Mouse (Mus musculus) left cerebral cortex, postnatal 36 days (tissue): ENCODE results near the gene Slc25a36. TPM values are rescaled to one million over a fixed set of nuclear protein-coding genes. Genes with fewer than 3 reads are reported as not detected.

Experiments used
- DNase-seq, 2 experiments: peaks; one replicate each; pipeline ENCODE4 v3.0.0; 2021 to 2022; ENCODE audit warnings: low spot score in 2 of 2, mixed read lengths in 1 of 2
- intact Hi-C: fragments of 180-260 bp; cut with DNase I; formaldehyde crosslinking; loops from one replicate; pipeline ENCODE4 v1.15.1; 2025
- total RNA-seq, 2 experiments: library from RNA; stranded (reverse); gene quantifications; 2 replicates each; pipeline ENCODE4 v1.2.3; 2021

Gene Slc25a36
- total RNA-seq, 2 experiments from 2014 or later: 59.0 to 86.8 TPM

DNA sequence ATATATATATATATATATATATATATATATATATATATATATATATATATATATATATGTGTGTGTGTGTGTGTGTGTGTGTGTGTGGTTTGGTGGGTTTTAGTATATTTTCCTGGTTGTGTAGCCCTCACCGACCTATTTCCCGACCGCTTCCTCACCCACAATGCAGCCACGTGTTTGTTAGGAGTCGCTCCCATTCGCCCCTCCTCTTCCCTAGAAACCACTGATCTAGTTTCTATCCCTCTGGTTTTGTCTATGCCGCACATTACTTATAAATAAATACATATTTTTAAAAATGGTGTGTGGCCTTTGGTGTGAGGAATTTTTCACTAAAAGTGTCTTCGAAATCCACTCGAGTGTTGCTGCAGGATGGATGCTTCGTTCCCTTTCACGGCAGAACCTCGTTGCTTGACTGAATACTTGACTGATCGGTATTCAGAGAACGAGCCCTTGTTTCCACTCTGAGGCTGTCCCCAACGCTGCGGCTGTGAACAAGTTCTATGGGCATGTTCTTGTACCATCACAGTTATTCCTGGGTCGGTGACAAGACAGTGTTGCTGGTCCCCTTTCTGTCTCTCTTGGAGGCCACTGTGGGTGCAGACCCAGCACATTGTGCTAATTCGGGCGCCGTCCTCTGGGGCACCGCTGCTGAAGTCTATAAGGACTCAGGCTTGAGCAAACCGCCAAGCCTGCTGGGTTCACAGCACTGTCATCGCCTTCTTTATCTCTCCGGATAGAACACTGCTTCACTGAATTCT is 2.0 kb upstream of the Slc25a36 start:
- intact Hi-C loops: no loop called here
- no peak for DNase-seq

GRCm38 (mm10) chr9:97112238-97112637 is 1.3 kb upstream of the Slc25a36 start:
- intact Hi-C loops: no loop called here
- no peak for DNase-seq

DNA sequence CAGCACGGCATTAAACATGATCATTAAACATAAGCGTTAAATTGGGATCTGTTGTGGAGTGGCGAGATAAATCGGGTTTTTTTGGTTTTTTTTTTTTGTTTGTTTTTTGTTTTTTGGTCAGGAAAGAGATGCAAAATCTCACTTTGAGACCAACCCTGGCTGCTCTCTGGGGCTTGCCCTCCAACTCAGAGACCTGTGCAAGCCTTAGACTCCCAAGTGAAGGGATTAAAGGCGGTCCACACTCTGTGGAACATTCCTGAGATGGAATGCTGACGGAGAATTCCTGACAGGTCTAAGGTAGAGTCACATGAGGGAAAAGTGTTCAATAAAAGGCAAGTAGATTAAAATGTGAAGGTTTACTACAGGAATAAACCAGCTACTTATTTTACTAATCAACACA is 549 bp upstream of the Slc25a36 start:
- DNase-seq: no peak
- intact Hi-C loops: no loop called here

DNA sequence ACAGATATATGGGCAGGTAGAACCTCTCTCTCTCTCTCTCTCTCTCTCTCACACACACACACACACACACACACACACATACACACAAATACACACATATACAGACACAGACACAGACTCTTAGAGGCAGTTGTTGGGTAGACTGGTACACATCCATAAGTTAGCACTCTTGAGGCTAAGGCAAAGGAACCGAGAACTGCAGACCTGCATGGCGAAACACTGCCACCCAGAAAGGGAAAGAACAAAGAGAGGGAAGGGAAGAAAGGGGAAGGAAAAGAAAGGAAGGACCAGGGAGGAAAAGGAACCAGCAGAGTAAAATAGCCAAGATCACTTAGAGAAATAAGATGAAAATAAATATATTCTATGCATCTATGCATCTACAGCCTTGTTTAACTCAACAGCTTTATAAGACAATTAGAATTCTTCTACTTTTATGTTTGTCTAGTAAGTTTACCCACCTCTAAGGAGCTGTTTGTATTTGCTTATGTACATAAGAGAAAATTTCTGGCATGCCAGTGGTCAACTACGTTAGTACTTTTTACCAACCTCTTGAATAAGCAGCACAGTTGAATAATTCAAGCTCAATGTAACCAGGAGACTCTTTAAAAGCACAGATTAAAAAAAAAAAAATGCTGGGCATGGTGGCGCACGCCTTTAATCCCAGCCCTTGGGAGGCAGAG is 4.3 kb downstream of the Slc25a36 start:
- intact Hi-C loops: no loop called here
- no peak for DNase-seq

- intact Hi-C loops: no loop called here
- DNase-seq: no peak
Measured at GRCm38 (mm10) chr9:97105400-97105985, 5.5 kb downstream of the Slc25a36 start.

- intact Hi-C loops: no loop called here
- DNase-seq: no peak
Measured at GRCm38 (mm10) chr9:97103376-97104061, 7.4 kb downstream of the Slc25a36 start.

GRCm38 (mm10) chr9:97098985-97099384 is 12.0 kb downstream of the Slc25a36 start:
- intact Hi-C loops: no loop called here
- DNase-seq: no peak

- DNase-seq: no peak
- intact Hi-C loops: no loop called here
Measured at GRCm38 (mm10) chr9:97096180-97096579, 14.8 kb downstream of the Slc25a36 start.

- DNase-seq: no peak
- intact Hi-C loops: no loop called here
Measured at GRCm38 (mm10) chr9:97087850-97088249, 23.1 kb downstream of the Slc25a36 start.

DNA sequence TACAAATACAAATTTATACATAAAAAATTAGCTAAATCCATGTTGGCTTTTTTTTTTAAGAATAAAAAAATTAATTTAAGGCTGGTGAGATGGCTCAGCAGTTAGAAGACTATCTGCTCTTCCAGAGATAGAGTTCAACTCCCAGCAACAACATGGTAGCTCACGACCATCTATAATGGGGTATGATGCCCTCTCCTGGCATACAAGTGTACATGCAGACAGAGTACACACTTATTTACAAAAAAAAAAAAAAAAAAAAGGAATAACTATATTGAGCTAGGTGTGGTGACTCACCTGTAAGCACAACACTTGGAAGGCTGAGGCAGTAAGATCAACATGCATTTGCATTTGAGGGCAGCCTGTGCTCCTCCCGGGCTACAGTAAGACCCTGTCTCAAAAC is 26.3 kb downstream of the Slc25a36 start:
- DNase-seq: no peak
- intact Hi-C loops: loop anchor here (5.0 kb wide), 1 partner anchor 78 kb away; no protein-coding TSS in a partner anchor

DNA sequence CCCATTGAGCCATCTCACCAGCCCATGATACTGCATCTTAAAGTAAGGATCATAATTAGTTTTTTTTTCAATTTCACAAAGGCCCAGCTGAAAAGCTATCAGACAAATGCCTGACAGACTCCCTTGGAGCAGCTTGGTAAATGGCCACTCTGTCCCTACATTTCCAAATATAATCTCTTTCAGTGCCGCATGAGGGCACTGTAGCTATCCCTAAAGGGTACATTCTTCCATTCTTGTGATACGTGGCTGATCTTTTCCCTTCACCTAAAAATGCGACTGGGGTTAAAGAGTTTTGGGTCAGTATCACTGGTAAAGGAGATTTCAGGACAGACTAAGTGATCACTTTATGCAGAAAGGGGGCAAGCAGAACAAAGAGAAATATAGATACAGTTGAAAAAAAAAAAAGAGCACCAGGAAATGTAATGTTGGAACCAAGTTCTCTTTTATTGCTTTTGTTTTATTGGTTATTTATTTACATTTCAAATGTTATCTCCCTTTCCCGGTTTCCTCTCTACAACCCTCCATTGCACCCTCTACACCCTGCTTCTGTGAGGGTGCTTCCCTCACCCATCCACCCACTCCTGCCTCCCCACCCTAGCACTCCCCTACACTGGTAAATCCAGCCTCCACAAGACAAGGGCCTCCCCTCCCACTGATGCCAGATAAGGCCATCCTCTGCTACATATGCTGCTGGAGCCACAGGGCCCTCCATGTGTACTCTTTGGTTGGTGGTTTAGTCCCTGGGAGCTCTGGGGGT is 29.7 kb downstream of the Slc25a36 start:
- intact Hi-C loops: loop anchor here (5.0 kb wide), 1 partner anchor 81 kb away; no protein-coding TSS in a partner anchor
- DNase-seq: no peak

DNA sequence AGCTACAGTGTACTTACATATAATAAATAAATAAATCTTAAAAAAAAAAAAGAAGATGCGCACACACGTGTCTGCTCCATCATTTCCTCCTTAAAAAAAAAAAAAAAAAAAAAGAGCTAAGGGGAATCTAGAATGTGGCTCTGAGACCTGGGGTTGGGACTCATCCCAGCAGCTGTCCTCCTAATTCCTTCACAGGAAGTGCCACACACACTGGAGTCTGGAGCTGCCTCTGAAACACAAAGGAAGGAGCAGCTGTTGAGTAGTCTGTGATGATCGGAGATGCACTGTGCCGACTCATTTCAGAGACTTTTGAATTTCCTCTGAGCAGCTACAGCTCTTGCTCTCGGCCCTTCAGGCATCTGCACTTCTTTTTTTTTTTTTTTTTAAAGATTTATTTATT is 41.0 kb downstream of the Slc25a36 start:
- no peak for DNase-seq
- intact Hi-C loops: loop anchor here (2.0 kb wide), 1 partner anchor 109 kb away; no protein-coding TSS in a partner anchor

DNA sequence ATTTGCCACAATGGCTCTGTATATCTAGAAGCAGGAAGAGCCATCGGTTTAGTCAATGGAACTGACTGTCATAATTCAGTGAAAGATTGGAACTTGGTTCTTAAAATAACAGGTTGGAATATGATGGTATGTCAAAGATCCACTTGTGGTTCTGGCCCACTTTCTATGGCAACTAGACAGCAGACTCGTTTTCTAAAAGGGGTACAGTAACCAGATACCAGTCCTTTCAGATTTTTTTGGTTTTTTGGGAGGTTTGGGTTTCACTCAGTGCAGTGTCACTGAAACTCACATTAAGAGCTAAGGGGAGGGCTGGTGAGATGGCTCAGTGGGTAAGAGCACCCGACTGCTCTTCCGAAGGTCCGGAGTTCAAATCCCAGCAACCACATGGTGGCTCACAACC is 41.5 kb downstream of the Slc25a36 start:
- intact Hi-C loops: loop anchor here (2.0 kb wide), 1 partner anchor 109 kb away; no protein-coding TSS in a partner anchor
- no peak for DNase-seq

- intact Hi-C loops: loop anchor here (1.0 to 2.0 kb wide), 2 partner anchors 108 to 152 kb away; no protein-coding TSS in a partner anchor
- DNase-seq: peak; percentile 71 to 74
Measured at GRCm38 (mm10) chr9:97068201-97069095, 42.5 kb downstream of the Slc25a36 start.

- no peak for DNase-seq
- intact Hi-C loops: loop anchor here (1.0 to 2.0 kb wide), 2 partner anchors 107 to 151 kb away; no protein-coding TSS in a partner anchor
Measured at GRCm38 (mm10) chr9:97067761-97068160, 43.2 kb downstream of the Slc25a36 start.

DNA sequence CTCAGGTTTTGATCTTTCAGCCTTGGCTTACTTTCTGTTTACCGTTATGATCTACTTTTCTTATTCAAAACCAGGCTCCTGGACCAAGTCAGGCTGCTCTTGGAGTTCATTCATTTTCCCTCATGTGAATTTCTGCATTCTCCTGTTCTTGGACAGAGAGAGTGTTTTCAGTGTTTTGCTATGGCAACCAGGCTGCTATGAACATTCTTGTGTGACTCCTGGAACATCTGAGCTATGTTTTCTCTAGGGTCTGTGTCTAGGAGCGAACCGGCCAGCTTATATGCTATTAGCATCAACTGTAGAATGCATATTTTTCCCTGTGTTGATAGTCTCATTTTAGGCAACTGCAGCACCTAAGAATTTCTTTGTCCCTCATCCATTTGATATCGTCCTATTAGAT is 45.1 kb downstream of the Slc25a36 start:
- DNase-seq: no peak
- intact Hi-C loops: no loop called here

DNA sequence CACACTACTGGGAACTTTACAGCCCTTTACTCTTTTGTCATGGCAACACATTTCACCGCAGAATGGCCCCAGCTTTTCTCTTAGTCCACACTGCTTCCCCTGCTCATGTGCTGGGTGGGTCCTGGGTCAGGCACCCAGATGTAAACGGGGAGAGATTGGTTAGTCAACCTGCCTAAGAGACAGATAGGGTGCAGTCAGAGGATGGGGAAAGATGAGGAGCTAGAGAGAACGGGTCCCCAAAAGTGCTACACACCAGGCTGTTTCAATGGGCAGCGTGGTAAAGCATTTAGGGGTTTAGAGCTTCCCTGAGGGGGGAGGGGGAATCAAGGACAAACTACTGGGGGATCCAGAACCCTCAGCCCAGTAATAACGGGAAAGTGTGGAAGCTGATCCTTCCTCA is 45.7 kb downstream of the Slc25a36 start:
- DNase-seq: no peak
- intact Hi-C loops: no loop called here

DNA sequence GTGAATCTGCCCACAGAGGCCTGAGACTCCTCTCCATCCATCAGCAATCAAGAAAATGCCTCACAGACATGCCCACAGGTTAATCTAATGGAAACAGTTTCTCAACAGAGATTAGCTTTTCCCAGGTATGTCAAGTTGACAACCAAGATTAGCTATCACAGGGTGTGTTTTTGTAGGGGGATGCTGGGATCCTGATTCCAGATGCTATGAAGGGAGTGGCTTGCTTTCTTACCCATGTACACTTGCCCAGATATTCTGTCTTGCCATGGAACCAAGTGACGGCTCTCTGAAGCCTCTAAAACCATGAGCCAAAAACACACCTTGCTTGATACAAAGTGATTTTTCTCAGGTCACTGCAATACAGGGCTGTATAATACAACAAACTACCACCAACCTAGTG is 46.8 kb downstream of the Slc25a36 start:
- intact Hi-C loops: loop anchor here (5.0 kb wide), 1 partner anchor 47 kb away; the partner anchor contains the start of gene Spsb4
- no peak for DNase-seq
